Mouse (Mus musculus) heart, embryonic 13.5 days (tissue): ENCODE data around the gene Ift74. TPM values are rescaled to one million over a fixed set of nuclear protein-coding genes. Genes with fewer than 3 reads are reported as not detected.
A peak's percentile ranks its signal among the peaks of the same experiment; 100 is the strongest.

Source experiments
- ATAC-seq: fragments of 200-750 bp; cut with Nextera tagmentation; 2 replicates; pipeline ENCODE4 v1.8.0; 2017; ENCODE audit warnings: moderate TSS enrichment; ENCODE audit not compliant: insufficient number of reproducible peaks, low FRiP score, low TSS enrichment; ENCODE audit errors: extremely low read depth
- H3K27ac ChIP-seq: fragments of 300-500 bp; sonication (generic); replicated peaks from 2 replicates; pipeline ENCODE4 v1.5.1; 2015; ENCODE audit warnings: moderate library complexity, mild to moderate bottlenecking, inconsistent platforms
- H3K27me3 ChIP-seq: fragments of 300-500 bp; sonication (generic); replicated peaks from 2 replicates; pipeline ENCODE4 v1.6.1; 2015; ENCODE audit warnings: mild to moderate bottlenecking, inconsistent platforms
- H3K36me3 ChIP-seq: fragments of 300-500 bp; sonication (generic); 2 replicates; pipeline ENCODE4 v1.6.1; 2015; ENCODE audit warnings: mild to moderate bottlenecking, inconsistent platforms
- H3K4me1 ChIP-seq: fragments of 300-500 bp; sonication (generic); 2 replicates; pipeline ENCODE4 v1.6.1; 2015; ENCODE audit warnings: inconsistent platforms
- H3K4me2 ChIP-seq: fragments of 300-500 bp; sonication (generic); 2 replicates; pipeline ENCODE4 v1.6.1; 2015; ENCODE audit warnings: inconsistent platforms, mild to moderate bottlenecking, moderate library complexity
- H3K4me3 ChIP-seq: fragments of 300-500 bp; sonication (generic); 2 replicates; pipeline ENCODE4 v1.5.1; 2015; ENCODE audit warnings: moderate library complexity, mild to moderate bottlenecking, inconsistent platforms
- H3K9ac ChIP-seq: fragments of 300-500 bp; sonication (generic); 2 replicates; pipeline ENCODE4 v1.6.1; 2015; ENCODE audit warnings: inconsistent platforms, mild to moderate bottlenecking, moderate library complexity
- H3K9me3 ChIP-seq: fragments of 300-500 bp; sonication (generic); 2 replicates; pipeline ENCODE4 v1.6.1; 2016; ENCODE audit warnings: inconsistent platforms
- WGBS: fragments of 180-500 bp; shearing (Covaris S2); methylation state at CpG from one replicate; pipeline ENCODE4 v1.1.7; 2015; ENCODE audit warnings: mixed read lengths; 5-methylcytosine and 5-hydroxymethylcytosine counted together
- polyA plus RNA-seq: library from polyadenylated mRNA; unstranded; fragments of >200 nt; fragmentation: Nextera tagmentation; extraction: Ambion mirVana; gene quantifications from 2 replicates; pipeline ENCODE4 v1.2.1, GENCODE M21; 2015

Ift74 gene
- polyA plus RNA-seq, 1 experiment from 2014 or later: 14.7 TPM

GRCm38 (mm10) chr4:94696368-94696767 lies 82.1 kb downstream of the Ift74 start:
- Histone ChIP-seq H3K9ac (no peak overlapping the region), H3K27me3 (no peaks in the 10 kb centered on the region), H3K4me2 (no peak overlapping the region), H3K27ac (no peak overlapping the region), H3K36me3 (peaks cover 8% of the 10 kb centered on the region; the same call in 1 of the 2 replicates), H3K4me3 (no peak overlapping the region), H3K4me1 (peaks cover 5% of the 10 kb centered on the region; the same call in 1 of the 2 replicates), H3K9me3 (no peaks in the 10 kb centered on the region)
- 39% methylated on average over 3 of the region's 3 CpGs for WGBS
- ATAC-seq: no peak

DNA sequence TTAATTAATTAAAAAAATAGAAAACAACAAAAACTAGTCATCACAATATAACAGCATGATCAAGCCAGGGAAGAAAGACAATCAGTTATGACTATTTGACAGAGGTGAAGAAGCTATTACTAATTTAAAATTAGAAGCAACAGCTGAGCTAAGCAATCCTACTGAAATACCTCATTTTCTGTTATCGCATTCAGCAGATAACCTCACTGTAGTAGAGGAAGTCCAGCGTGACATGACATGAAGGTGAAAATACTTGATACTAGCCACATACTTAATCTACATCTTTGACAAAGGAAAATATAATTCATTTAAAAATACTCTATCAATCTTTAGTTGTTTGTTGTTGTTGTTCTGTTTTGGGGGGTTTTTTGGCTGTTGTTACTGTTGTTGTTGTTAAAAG lies 96.7 kb downstream of the Ift74 start:
- no peaks in the 10 kb centered on the region for H3K27me3 ChIP-seq
- no peak overlapping the region for H3K27ac ChIP-seq
- H3K36me3 ChIP-seq: no peaks in the 10 kb centered on the region
- 45% methylated on average over 2 of the region's 2 CpGs for WGBS
- no peaks in the 10 kb centered on the region for H3K9me3 ChIP-seq
- H3K4me3 ChIP-seq: no peak overlapping the region
- H3K9ac ChIP-seq: no peak overlapping the region
- H3K4me2 ChIP-seq: no peak overlapping the region
- ATAC-seq: no peak
- peaks cover 20% of the 10 kb centered on the region for H3K4me1 ChIP-seq

DNA sequence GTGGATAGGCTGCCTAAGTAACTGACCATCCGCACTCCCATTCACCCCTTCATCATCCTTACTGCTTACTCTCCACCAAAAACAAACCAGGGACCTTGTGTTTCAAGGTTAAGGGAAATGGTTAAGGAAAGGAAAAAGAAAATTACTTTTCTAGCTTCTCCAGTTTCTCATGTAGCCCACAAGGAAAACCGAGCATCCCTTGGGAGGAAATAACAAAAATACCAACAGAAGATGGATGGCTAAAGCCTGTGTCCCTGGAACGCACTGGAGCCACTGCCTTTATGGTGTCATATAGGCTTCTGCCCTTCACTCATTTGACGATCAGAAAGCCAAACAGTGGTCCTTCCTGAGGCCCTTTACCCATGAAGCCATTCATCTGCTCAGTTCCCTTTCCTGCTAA lies 97.1 kb downstream of the Ift74 start:
- Histone ChIP-seq H3K9ac (no peak overlapping the region), H3K4me3 (no peak overlapping the region), H3K27ac (no peak overlapping the region), H3K9me3 (no peaks in the 10 kb centered on the region), H3K4me2 (no peak overlapping the region), H3K27me3 (no peaks in the 10 kb centered on the region), H3K4me1 (peaks cover 24% of the 10 kb centered on the region), H3K36me3 (no peaks in the 10 kb centered on the region)
- ATAC-seq: no peak
- WGBS: 65% methylated on average over 4 of the region's 4 CpGs

DNA sequence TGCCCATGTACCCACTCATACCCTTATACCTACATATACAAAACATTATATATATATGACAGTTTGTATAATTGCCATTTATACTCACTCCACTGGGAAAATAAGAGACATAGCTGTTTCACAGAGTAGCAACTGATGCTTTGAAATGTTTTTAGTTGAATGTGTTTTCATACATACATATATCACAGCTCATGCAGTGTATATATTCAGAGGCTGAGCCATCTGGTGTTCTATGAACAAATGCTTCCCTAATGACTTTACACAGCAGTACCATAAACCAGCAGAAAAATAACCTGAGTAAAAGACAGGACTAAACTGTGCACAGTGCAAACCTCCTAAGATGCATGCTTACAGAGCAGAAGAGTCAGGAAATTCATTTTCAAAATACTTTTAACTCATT lies 99.5 kb downstream of the Ift74 start:
- Histone ChIP-seq H3K36me3 (no peaks in the 10 kb centered on the region), H3K4me2 (no peak overlapping the region), H3K4me3 (no peak overlapping the region), H3K27me3 (no peaks in the 10 kb centered on the region), H3K9ac (no peak overlapping the region), H3K27ac (no peak overlapping the region), H3K9me3 (no peaks in the 10 kb centered on the region), H3K4me1 (peaks cover 28% of the 10 kb centered on the region)
- ATAC-seq: no peak

GRCm38 (mm10) chr4:94715166-94715565 lies 100.9 kb downstream of the Ift74 start:
- Histone ChIP-seq H3K4me3 (no peak overlapping the region), H3K36me3 (no peaks in the 10 kb centered on the region), H3K9ac (no peak overlapping the region), H3K4me2 (peak overlapping the region; percentile 43), H3K27ac (peak overlapping the region; percentile 72), H3K4me1 (peaks cover 28% of the 10 kb centered on the region), H3K9me3 (no peaks in the 10 kb centered on the region), H3K27me3 (no peaks in the 10 kb centered on the region)
- 28% methylated on average over 6 of the region's 6 CpGs for WGBS
- no peak for ATAC-seq

GRCm38 (mm10) chr4:94725799-94726198 lies 111.5 kb downstream of the Ift74 start:
- 37% methylated on average over 4 of the region's 4 CpGs for WGBS
- Histone ChIP-seq H3K4me2 (no peak overlapping the region), H3K27me3 (no peaks in the 10 kb centered on the region), H3K27ac (peak overlapping the region; percentile 78), H3K4me1 (peaks cover 32% of the 10 kb centered on the region), H3K9ac (no peak overlapping the region), H3K4me3 (no peak overlapping the region), H3K9me3 (peaks cover 5% of the 10 kb centered on the region), H3K36me3 (no peaks in the 10 kb centered on the region)
- ATAC-seq: peak; percentile 54; the same call in 1 of the 2 replicates

DNA sequence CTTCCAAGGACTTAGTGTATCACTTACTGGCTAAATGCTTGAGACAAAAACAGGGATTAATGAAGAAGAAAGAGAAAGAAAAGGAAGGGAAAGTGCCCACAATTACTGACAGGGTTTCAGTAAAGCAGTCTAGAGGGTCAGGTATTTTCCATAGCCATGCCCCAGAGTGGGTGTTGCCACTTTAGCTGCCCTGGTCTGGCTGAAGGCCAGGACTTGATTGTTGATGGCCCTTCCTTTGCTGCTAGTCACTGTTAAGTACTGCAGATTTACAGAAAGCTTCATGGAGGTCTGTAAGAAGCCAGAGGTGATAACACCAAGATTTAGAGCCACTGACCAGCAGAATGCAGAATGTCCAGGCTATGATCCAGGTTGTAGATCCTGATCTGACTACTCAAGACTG lies 118.4 kb downstream of the Ift74 start:
- H3K36me3 ChIP-seq: no peaks in the 10 kb centered on the region
- no peak for ATAC-seq
- peaks cover 7% of the 10 kb centered on the region for H3K4me1 ChIP-seq
- H3K27me3 ChIP-seq: no peaks in the 10 kb centered on the region
- H3K9me3 ChIP-seq: peaks cover 5% of the 10 kb centered on the region
- no peak overlapping the region for H3K27ac ChIP-seq
- no peak overlapping the region for H3K9ac ChIP-seq
- no peak overlapping the region for H3K4me2 ChIP-seq
- H3K4me3 ChIP-seq: no peak overlapping the region

GRCm38 (mm10) chr4:94737326-94738295 lies 123.3 kb downstream of the Ift74 start:
- no peaks in the 10 kb centered on the region for H3K9me3 ChIP-seq
- H3K9ac ChIP-seq: no peak overlapping the region
- 36% methylated on average over 5 of the region's 5 CpGs for WGBS
- no peak overlapping the region for H3K4me2 ChIP-seq
- no peaks in the 10 kb centered on the region for H3K27me3 ChIP-seq
- no peak overlapping the region for H3K4me3 ChIP-seq
- ATAC-seq: no peak
- peaks cover 25% of the 10 kb centered on the region for H3K4me1 ChIP-seq
- peak overlapping the region; percentile 80; the same call in 1 of the 2 replicates for H3K27ac ChIP-seq
- H3K36me3 ChIP-seq: no peaks in the 10 kb centered on the region

DNA sequence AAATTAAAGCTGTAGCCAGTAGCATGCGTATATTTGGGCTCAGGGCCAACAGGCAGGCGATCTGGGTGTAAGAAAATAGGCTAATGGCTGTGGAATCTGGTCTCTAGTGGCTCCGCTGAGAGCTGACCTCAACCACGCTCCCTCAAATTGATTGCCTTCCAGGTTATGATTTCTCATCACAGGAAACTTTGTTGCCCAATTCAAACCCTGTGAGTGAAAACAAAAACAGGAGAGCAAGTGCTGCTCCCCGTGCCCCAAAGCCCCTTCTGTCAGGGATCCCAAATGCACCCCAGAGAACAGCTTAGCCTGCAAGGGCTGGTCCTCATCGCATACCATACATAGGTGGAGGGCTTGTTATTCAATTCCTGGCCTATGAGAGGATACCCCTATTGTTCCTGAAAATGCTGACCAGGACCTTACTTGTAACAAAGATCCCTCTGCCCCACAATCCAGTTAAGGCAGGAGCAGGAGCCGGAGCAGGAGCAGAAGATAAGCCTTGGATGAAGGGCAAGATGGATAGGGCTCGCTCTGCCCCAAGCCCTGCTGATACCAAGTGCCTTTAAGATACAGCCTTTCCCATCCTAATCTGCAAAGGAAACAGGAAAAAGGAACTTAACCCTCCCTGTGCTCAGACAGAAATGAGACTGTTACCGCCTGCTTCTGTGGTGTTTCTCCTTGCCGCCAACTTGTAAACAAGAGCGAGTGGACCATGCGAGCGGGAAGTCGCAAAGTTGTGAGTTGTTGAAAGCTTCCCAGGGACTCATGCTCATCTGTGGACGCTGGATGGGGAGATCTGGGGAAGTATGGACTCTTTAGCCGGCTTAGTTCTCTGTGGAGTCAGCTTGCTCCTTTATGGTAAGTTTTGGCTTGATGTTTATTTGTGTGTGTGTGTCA lies 124.8 kb downstream of the Ift74 start, which contains the start of gene Tek:
Tek (plus strand) TSS at position 452 of the 894 bp plus-strand sequence.
- H3K4me3 ChIP-seq: peak within 1 kb of the TSS; percentile 55
- H3K27me3 ChIP-seq: no peaks in the 10 kb centered on the region
- no peaks in the 10 kb centered on the region for H3K36me3 ChIP-seq
- peak within 1 kb of the TSS; percentile 61 for H3K4me2 ChIP-seq
- H3K27ac ChIP-seq: peak within 1 kb of the TSS; percentile 80
- no peaks in the 10 kb centered on the region for H3K9me3 ChIP-seq
- ATAC-seq: no peak; the same call in 1 of the 2 replicates
- H3K4me1 ChIP-seq: peaks cover 21% of the 10 kb centered on the region
- H3K9ac ChIP-seq: peak within 1 kb of the TSS; percentile 78
- WGBS: 27% methylated on average over 16 of the region's 16 CpGs

DNA sequence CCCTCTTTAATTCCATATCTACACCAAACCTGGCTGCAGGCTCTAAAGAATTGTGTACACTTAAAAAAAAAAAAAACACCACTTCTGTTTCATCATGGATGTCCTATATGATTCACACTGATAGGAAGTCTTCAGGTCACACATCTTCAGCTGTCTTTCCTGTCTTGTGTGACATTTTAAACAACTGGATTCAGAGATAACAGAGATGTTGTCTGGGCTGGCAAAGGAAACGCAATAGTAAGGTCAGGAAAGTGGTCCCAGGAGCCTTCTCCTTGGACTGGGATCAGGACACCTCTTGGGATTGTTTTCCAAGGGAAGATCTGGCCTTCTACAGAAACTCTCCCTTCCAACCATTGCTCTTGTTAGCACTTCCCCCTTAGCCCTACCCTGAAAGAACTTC lies 127.5 kb downstream of the Ift74 start:
- WGBS: 36% methylated on average over 1 of the region's 1 CpGs

More for the DNA sequence above, 127.5 kb downstream of the Ift74 start:
- peaks cover 44% of the 10 kb centered on the region for H3K4me1 ChIP-seq
- H3K4me3 ChIP-seq: peak overlapping the region; percentile 38
- peak overlapping the region; percentile 63; the same call in 1 of the 2 replicates for H3K27ac ChIP-seq
- H3K9ac ChIP-seq: peak overlapping the region; percentile 64
- H3K9me3 ChIP-seq: no peaks in the 10 kb centered on the region
- no peaks in the 10 kb centered on the region for H3K27me3 ChIP-seq
- no peaks in the 10 kb centered on the region for H3K36me3 ChIP-seq
- H3K4me2 ChIP-seq: peak overlapping the region; percentile 57
- no peak for ATAC-seq
